Mouse (Mus musculus) cerebellum, adult 2 months (tissue): ENCODE results near the gene Kctd15. TPM values are rescaled to one million over a fixed set of nuclear protein-coding genes. Genes with fewer than 3 reads are reported as not detected.

Source experiments
- DNase-seq, 2 experiments: peaks; one replicate each; pipeline ENCODE4 v3.0.0; 2021
- H3K27ac ChIP-seq: fragments of 200-500 bp; 2 replicates; pipeline ENCODE4 v1.5.1; 2012; ENCODE audit warnings: low read length, control low read depth, inconsistent platforms; ENCODE audit not compliant: insufficient read depth
- H3K27me3 ChIP-seq: fragments of 200-500 bp; 2 replicates; pipeline ENCODE4 v1.6.1; 2012; ENCODE audit warnings: inconsistent platforms, mild to moderate bottlenecking, low read length, moderate library complexity; ENCODE audit not compliant: control insufficient read depth, insufficient read depth
- H3K4me1 ChIP-seq: fragments of 200-500 bp; 2 replicates; pipeline ENCODE4 v1.6.1; 2011; ENCODE audit warnings: low read length; ENCODE audit not compliant: control insufficient read depth, insufficient read depth
- H3K4me3 ChIP-seq: fragments of 200-500 bp; replicated peaks from 2 replicates; pipeline ENCODE3; 2011; ENCODE audit warnings: mild to moderate bottlenecking, low read depth, low read length, control low read depth; ENCODE audit not compliant: insufficient read depth
- CTCF ChIP-seq: fragments of 200-500 bp; IDR thresholded peaks from 2 replicates; pipeline ENCODE4 v1.5.1; 2011; ENCODE audit warnings: low read depth, mild to moderate bottlenecking, control low read depth, low read length, moderate library complexity, borderline replicate concordance; ENCODE audit not compliant: insufficient read depth
- POLR2A ChIP-seq: fragments of 200-500 bp; IDR thresholded peaks from 2 replicates; pipeline ENCODE4 v1.6.1; 2011; ENCODE audit warnings: low read length, control low read depth, borderline replicate concordance; ENCODE audit not compliant: insufficient read depth
- WGBS: fragments of 180-500 bp; shearing (Covaris S2); methylation state at CpG from one replicate; pipeline ENCODE4 v1.1.7; 2018; 5-methylcytosine and 5-hydroxymethylcytosine counted together
- polyA plus RNA-seq: library from polyadenylated mRNA; depleted of rRNA; stranded (reverse); fragments of >200 nt; gene quantifications from 2 replicates; pipeline ENCODE4 v1.2.3, GENCODE M21; 2012

Gene Kctd15
- polyA plus RNA-seq, 1 experiment: 16.5 TPM

DNA sequence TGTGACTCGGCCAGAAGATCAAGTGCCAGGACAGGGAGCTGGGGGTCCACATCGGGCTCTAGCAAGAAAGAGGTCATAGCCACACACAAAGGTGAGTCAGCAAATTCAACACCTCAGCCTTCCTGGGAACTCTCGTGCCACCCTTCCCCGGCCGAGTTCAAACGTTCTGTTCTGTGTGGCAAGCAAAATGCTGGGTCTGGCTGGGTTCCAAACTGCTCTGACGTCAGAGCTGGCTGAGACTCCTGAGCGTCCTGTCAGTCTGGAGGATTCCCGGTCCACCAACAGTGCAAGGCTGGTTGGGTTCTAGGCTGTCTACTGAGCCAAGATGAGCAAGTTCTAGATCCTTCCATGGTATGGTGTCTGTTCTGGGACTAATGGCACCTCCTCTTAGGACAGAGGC, 9.5 kb downstream of the Kctd15 start:
- Histone ChIP-seq H3K4me1 (peaks cover 4% of the 10 kb centered on the region; the same call in 1 of the 2 replicates), H3K27ac (no peak overlapping the region), H3K4me3 (no peak overlapping the region), H3K27me3 (no peaks in the 10 kb centered on the region)
- WGBS: 13% methylated on average over 9 of the region's 9 CpGs
- DNase-seq: peak; percentile 68 to 70
- no peak for TF ChIP-seq CTCF
- no peak for TF ChIP-seq POLR2A

DNA sequence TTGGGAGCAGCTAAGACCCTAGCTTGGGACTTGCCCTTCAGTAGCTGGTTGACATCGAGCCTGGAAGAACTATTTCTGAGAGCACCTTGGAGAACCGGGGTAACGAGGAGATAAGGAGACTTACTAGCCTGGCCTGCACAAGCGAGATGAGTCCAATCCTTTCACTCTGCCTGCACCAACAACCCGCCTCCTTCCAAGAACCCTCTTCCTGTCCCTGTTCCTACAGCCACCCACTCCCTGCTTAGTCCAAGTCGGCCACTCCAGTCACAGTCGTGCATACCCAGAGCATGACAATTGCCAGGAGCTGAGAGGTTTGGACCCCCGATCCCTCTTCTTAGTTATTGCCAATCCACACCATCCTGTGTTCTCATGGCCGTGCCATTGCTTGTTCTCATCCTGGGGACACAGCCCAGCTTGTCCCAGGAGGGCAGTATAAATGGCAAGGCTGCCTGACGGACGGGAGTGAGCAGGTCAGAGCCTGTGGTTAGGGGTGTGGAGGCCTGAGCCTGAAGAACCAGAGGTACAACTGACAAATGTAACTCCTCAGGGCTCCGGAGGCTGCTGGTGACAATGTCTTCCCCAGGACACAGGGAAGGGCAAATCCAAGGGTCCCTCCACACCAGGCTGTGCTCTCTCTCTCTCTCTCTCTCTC, 10.3 kb downstream of the Kctd15 start:
- H3K4me3 ChIP-seq: no peak overlapping the region
- 85% methylated on average over 12 of the region's 12 CpGs for WGBS
- TF ChIP-seq CTCF (no peak), POLR2A (no peak)
- peaks cover 4% of the 10 kb centered on the region; the same call in 1 of the 2 replicates for H3K4me1 ChIP-seq
- no peak for DNase-seq
- H3K27ac ChIP-seq: no peak overlapping the region
- H3K27me3 ChIP-seq: no peaks in the 10 kb centered on the region

GRCm38 (mm10) chr7:34645623-34646022, 10.9 kb downstream of the Kctd15 start:
- TF ChIP-seq CTCF (no peak), POLR2A (no peak)
- 93% methylated on average over 2 of the region's 2 CpGs for WGBS
- no peak for DNase-seq
- H3K27ac ChIP-seq: no peak overlapping the region
- H3K4me1 ChIP-seq: peaks cover 4% of the 10 kb centered on the region; the same call in 1 of the 2 replicates
- H3K4me3 ChIP-seq: no peak overlapping the region
- no peaks in the 10 kb centered on the region for H3K27me3 ChIP-seq

DNA sequence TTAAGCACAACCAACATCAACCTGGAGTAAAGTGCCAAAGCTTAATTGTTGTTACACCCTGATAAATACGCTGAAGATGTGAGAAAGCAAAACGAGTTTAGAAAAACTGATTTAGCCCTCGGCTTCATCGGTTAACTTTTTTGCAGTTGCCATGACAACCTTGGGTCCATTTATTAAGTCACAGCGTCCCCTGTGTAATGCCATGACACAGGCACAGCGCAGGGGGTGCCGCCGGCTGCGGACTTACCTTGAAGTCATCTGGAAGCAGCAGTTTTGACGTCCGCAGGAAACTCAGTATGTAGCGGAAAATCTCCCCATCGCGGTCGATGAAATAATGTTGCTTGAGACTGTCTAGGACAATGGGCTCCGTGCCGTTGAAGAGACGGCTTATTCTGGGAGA, 11.9 kb downstream of the Kctd15 start:
- 81% methylated on average over 18 of the region's 18 CpGs for WGBS
- no peak for TF ChIP-seq POLR2A
- no peak for DNase-seq
- H3K27me3 ChIP-seq: no peaks in the 10 kb centered on the region
- no peak overlapping the region for H3K4me3 ChIP-seq
- H3K4me1 ChIP-seq: peaks cover 4% of the 10 kb centered on the region; the same call in 1 of the 2 replicates
- no peak overlapping the region for H3K27ac ChIP-seq

- Histone ChIP-seq H3K27ac (no peak overlapping the region), H3K4me1 (peaks cover 4% of the 10 kb centered on the region; the same call in 1 of the 2 replicates), H3K27me3 (no peaks in the 10 kb centered on the region), H3K4me3 (no peak overlapping the region)
- DNase-seq: no peak
- 77% methylated on average over 6 of the region's 6 CpGs for WGBS
- no peak for TF ChIP-seq CTCF
- TF ChIP-seq POLR2A: no peak
These were observed 13.2 kb downstream of the Kctd15 start for GRCm38 (mm10) chr7:34643329-34643728.

- Histone ChIP-seq H3K4me3 (no peak overlapping the region), H3K27me3 (no peaks in the 10 kb centered on the region), H3K4me1 (peaks cover under 1% of the 10 kb centered on the region; the same call in 1 of the 2 replicates), H3K27ac (no peak overlapping the region)
- TF ChIP-seq CTCF (no peak), POLR2A (no peak)
- WGBS: 82% methylated on average over 13 of the region's 13 CpGs
- DNase-seq: no peak
These were observed 14.6 kb downstream of the Kctd15 start for GRCm38 (mm10) chr7:34641968-34642367.

- H3K4me3 ChIP-seq: no peak overlapping the region
- no peak for TF ChIP-seq CTCF
- no peak for TF ChIP-seq POLR2A
- H3K27ac ChIP-seq: no peak overlapping the region
- 91% methylated on average over 11 of the region's 11 CpGs for WGBS
- no peak for DNase-seq
- H3K27me3 ChIP-seq: no peaks in the 10 kb centered on the region
- no peaks in the 10 kb centered on the region; the same call in 1 of the 2 replicates for H3K4me1 ChIP-seq
These were observed 16.7 kb downstream of the Kctd15 start for GRCm38 (mm10) chr7:34639798-34640197.

GRCm38 (mm10) chr7:34636661-34637060, 19.9 kb downstream of the Kctd15 start:
- Histone ChIP-seq H3K4me3 (no peak overlapping the region), H3K27ac (no peak overlapping the region), H3K27me3 (no peaks in the 10 kb centered on the region), H3K4me1 (no peaks in the 10 kb centered on the region; the same call in 1 of the 2 replicates)
- WGBS: 17% methylated on average over 4 of the region's 4 CpGs
- peak; percentile 28 to 48 for DNase-seq
- TF ChIP-seq CTCF (no peak), POLR2A (no peak)
